Mouse (Mus musculus) lung, embryonic 14.5 days (tissue): ENCODE measurements around the gene Ear6. TPM values are rescaled to one million over a fixed set of nuclear protein-coding genes. Genes with fewer than 3 reads are reported as not detected.
"Not testable (repeated sequence)": the region's sequence is repeated elsewhere in the genome, so short reads cannot be mapped to it uniquely, and the experiment has no call there.

Source experiments
- ATAC-seq: fragments of 200-750 bp; cut with Nextera tagmentation; 2 replicates; pipeline ENCODE4 v1.8.0; 2017; ENCODE audit warnings: mild to moderate bottlenecking, moderate TSS enrichment, moderate library complexity; ENCODE audit not compliant: insufficient read depth
- DNase-seq: peaks from one replicate; pipeline ENCODE4 v3.0.0-alpha.2; 2015
- H3K27ac ChIP-seq: fragments of 300-500 bp; sonication (generic); 2 replicates; pipeline ENCODE4 v1.5.1; 2014; ENCODE audit warnings: low read depth, mild to moderate bottlenecking, moderate library complexity
- H3K27me3 ChIP-seq: fragments of 300-500 bp; sonication (generic); 2 replicates; pipeline ENCODE4 v1.6.1; 2014; ENCODE audit warnings: low read length, control low read depth; ENCODE audit not compliant: insufficient read depth
- H3K36me3 ChIP-seq: fragments of 300-500 bp; sonication (generic); 2 replicates; pipeline ENCODE4 v1.6.1; 2014; ENCODE audit warnings: control low read depth; ENCODE audit not compliant: insufficient read depth
- H3K4me1 ChIP-seq: fragments of 300-500 bp; sonication (generic); 2 replicates; pipeline ENCODE4 v1.6.1; 2014; ENCODE audit warnings: antibody characterized with exemption, control low read depth; ENCODE audit not compliant: insufficient read depth
- H3K4me2 ChIP-seq: fragments of 300-500 bp; sonication (generic); 2 replicates; pipeline ENCODE4 v1.6.1; 2014; ENCODE audit warnings: mild to moderate bottlenecking
- H3K4me3 ChIP-seq: fragments of 300-500 bp; sonication (generic); 2 replicates; pipeline ENCODE4 v1.5.1; 2014; ENCODE audit warnings: low read depth, low read length
- H3K9ac ChIP-seq: fragments of 300-500 bp; sonication (generic); 2 replicates; pipeline ENCODE4 v1.6.1; 2014
- H3K9me3 ChIP-seq: fragments of 300-500 bp; sonication (generic); 2 replicates; pipeline ENCODE4 v1.6.1; 2016; ENCODE audit warnings: low read depth, low read length, control low read depth
- CTCF ChIP-seq: IDR thresholded peaks from 2 replicates; pipeline ENCODE4 v1.5.1; 2016; ENCODE audit warnings: antibody characterized with exemption, low read depth
- WGBS: fragments of 180-500 bp; shearing (Covaris S2); extraction: QIAGEN DNeasy Blood & Tissue Kit; methylation state at CpG from one replicate; pipeline ENCODE4 v1.1.7; 2014; 5-methylcytosine and 5-hydroxymethylcytosine counted together
- polyA plus RNA-seq: library from polyadenylated mRNA; unstranded; fragments of >200 nt; fragmentation: Nextera tagmentation; extraction: Ambion mirVana; gene quantifications from 2 replicates; pipeline ENCODE4 v1.2.1, GENCODE M21; 2014

Gene Ear6
- polyA plus RNA-seq, 1 experiment from 2014 or later = not detected

- H3K9ac ChIP-seq = no peak overlapping the region
- H3K27ac ChIP-seq = no peak overlapping the region
- no peak for DNase-seq
- H3K4me1 ChIP-seq = no peaks in the 10 kb centered on the region
- H3K36me3 ChIP-seq = no peaks in the 10 kb centered on the region
- H3K4me3 ChIP-seq = no peak overlapping the region
- no peaks in the 10 kb centered on the region for H3K27me3 ChIP-seq
- ATAC-seq = no peak
- no peak for TF ChIP-seq CTCF
- no peak overlapping the region for H3K4me2 ChIP-seq
- no peaks in the 10 kb centered on the region for H3K9me3 ChIP-seq
- 48% methylated on average over 3 of the region's 3 CpGs for WGBS
Measured at GRCm38 (mm10) chr14:51846566-51846965, 6.9 kb upstream of the Ear6 start.

- not testable (repeated sequence) for H3K4me3 ChIP-seq, H3K27me3 ChIP-seq, ATAC-seq, H3K4me1 ChIP-seq, H3K9me3 ChIP-seq, H3K9ac ChIP-seq, H3K4me2 ChIP-seq, H3K36me3 ChIP-seq, H3K27ac ChIP-seq
- DNase-seq = peak; percentile 24
- 42% methylated on average over 3 of the region's 3 CpGs for WGBS
- TF ChIP-seq CTCF = peak; percentile 45
Measured at GRCm38 (mm10) chr14:51851006-51851405, 2.5 kb upstream of the Ear6 start.

- H3K27ac ChIP-seq, H3K27me3 ChIP-seq, H3K9me3 ChIP-seq, DNase-seq, H3K4me2 ChIP-seq, H3K4me1 ChIP-seq, H3K36me3 ChIP-seq, H3K4me3 ChIP-seq, ATAC-seq, H3K9ac ChIP-seq: not testable (repeated sequence)
- 61% methylated on average over 7 of the region's 7 CpGs for WGBS
Measured at GRCm38 (mm10) chr14:51855280-51855679, 1.8 kb downstream of the Ear6 start.

GRCm38 (mm10) chr14:51863603-51864002 lies 10.1 kb downstream of the Ear6 start:
- H3K4me1 ChIP-seq, H3K27ac ChIP-seq, H3K9ac ChIP-seq, ATAC-seq, H3K4me2 ChIP-seq, H3K27me3 ChIP-seq, H3K9me3 ChIP-seq, H3K36me3 ChIP-seq, H3K4me3 ChIP-seq: not testable (repeated sequence)
- peak; percentile 55 for TF ChIP-seq CTCF
- WGBS = 10% methylated on average over 1 of the region's 1 CpGs
- peak; percentile 33 for DNase-seq

GRCm38 (mm10) chr14:51870756-51871155 lies 17.3 kb downstream of the Ear6 start:
- DNase-seq (no peak), ATAC-seq (no peak)
- Histone ChIP-seq H3K9ac (no peak overlapping the region), H3K4me3 (no peak overlapping the region), H3K27ac (no peak overlapping the region), H3K4me1 (no peaks in the 10 kb centered on the region), H3K9me3 (no peaks in the 10 kb centered on the region), H3K36me3 (no peaks in the 10 kb centered on the region), H3K27me3 (no peaks in the 10 kb centered on the region), H3K4me2 (no peak overlapping the region)
- WGBS = 68% methylated on average over 2 of the region's 2 CpGs
- no peak for TF ChIP-seq CTCF

GRCm38 (mm10) chr14:51871741-51872140 lies 18.2 kb downstream of the Ear6 start:
- WGBS = 62% methylated on average over 9 of the region's 9 CpGs
- ATAC-seq (no peak), DNase-seq (no peak)
- Histone ChIP-seq H3K4me1 (no peaks in the 10 kb centered on the region), H3K9me3 (no peaks in the 10 kb centered on the region), H3K9ac (no peak overlapping the region), H3K27me3 (no peaks in the 10 kb centered on the region), H3K36me3 (no peaks in the 10 kb centered on the region), H3K4me2 (no peak overlapping the region), H3K4me3 (no peak overlapping the region), H3K27ac (no peak overlapping the region)
- no peak for TF ChIP-seq CTCF

GRCm38 (mm10) chr14:51877517-51877916 lies 24.0 kb downstream of the Ear6 start:
- no peak overlapping the region for H3K4me2 ChIP-seq
- no peaks in the 10 kb centered on the region for H3K27me3 ChIP-seq
- no peak overlapping the region for H3K27ac ChIP-seq
- no peaks in the 10 kb centered on the region for H3K36me3 ChIP-seq
- no peaks in the 10 kb centered on the region for H3K9me3 ChIP-seq
- TF ChIP-seq CTCF = no peak
- H3K9ac ChIP-seq = no peak overlapping the region
- DNase-seq (no peak), ATAC-seq (no peak)
- no peak overlapping the region for H3K4me3 ChIP-seq
- 69% methylated on average over 3 of the region's 3 CpGs for WGBS
- no peaks in the 10 kb centered on the region for H3K4me1 ChIP-seq

GRCm38 (mm10) chr14:51883527-51884030 lies 30.1 kb downstream of the Ear6 start:
- peak; percentile 73; the same call in 1 of the 2 replicates for TF ChIP-seq CTCF
- H3K4me1 ChIP-seq = no peaks in the 10 kb centered on the region; the same call in 1 of the 2 replicates
- WGBS = 1% methylated on average over 4 of the region's 4 CpGs
- DNase-seq (peak; percentile 90), ATAC-seq (peak; percentile 68)
- no peaks in the 10 kb centered on the region for H3K9me3 ChIP-seq
- H3K9ac ChIP-seq = peak overlapping the region; percentile 40; the same call in 1 of the 2 replicates
- no peaks in the 10 kb centered on the region for H3K27me3 ChIP-seq
- peaks cover 20% of the 10 kb centered on the region for H3K36me3 ChIP-seq
- peak overlapping the region; percentile 79 for H3K4me2 ChIP-seq
- H3K27ac ChIP-seq = peak overlapping the region; percentile 55; the same call in 1 of the 2 replicates
- H3K4me3 ChIP-seq = peak overlapping the region; percentile 67
